Mouse (Mus musculus): Measurements from ENCODE around the gene Stmnd1. TPM values are rescaled to one million over a fixed set of nuclear protein-coding genes. Genes with fewer than 3 reads are reported as not detected.
"Not testable (repeated sequence)": the region's sequence is repeated elsewhere in the genome, so short reads cannot be mapped to it uniquely, and the experiment has no call there.

The Stmnd1 gene
- polyA plus RNA-seq (2011; ENCODE audit: insufficient read depth, insufficient read length, low replicate concordance, missing spikeins): not detected in 2 replicates

GRCm38 (mm10) chr13:46273453-46274110 is at the start of gene Stmnd1:
TSS of gene Stmnd1 (plus strand) at chr13:46273721.
- TF ChIP-seq CTCF (IDR thresholded peaks at IDR 0.05; ENCODE audit: control insufficient read depth, insufficient read depth, low read length) (no peak), POLR2A (IDR thresholded peaks at IDR 0.05; ENCODE audit: borderline replicate concordance, control insufficient read depth, low read depth, low read length) (no peak)
- Histone ChIP-seq H3K27ac (ENCODE audit: control insufficient read depth, insufficient read depth, low read depth, low read length, poor library complexity) (no peak within 1 kb of the TSS), H3K4me1 (ENCODE audit: control insufficient read depth, insufficient read depth, low read length) (no peaks in the 10 kb centered on the region; the same call in 1 of the 2 replicates), H3K4me3 (replicated peaks; ENCODE audit: control insufficient read depth, low read depth, low read length) (no peak within 1 kb of the TSS)
- 45% methylated on average over 8 of the region's 8 CpGs for WGBS

DNA sequence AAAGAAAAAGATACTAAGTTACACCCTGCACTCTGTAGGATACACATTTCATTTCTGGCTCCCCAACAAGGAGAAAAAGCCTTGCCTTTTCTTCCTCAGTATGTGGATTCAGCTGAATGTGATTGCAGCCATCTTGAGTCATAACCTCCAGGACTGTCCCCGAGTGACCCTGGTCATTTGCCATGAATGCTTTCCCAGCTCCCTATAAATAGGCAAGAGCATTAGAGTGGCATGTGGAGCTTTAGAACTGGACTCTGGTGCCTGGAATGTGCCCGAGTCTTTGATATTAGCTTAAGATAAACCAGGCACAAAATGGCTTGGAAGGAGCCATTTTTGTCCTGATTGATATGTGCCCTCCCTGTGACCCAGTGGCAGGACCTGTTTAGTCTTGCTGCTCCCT is 46.6 kb upstream of the Stmnd1 start:
- no peaks in the 10 kb centered on the region for H3K4me1 ChIP-seq (ENCODE audit: control insufficient read depth, insufficient read depth, low read length)
- TF ChIP-seq POLR2A (IDR thresholded peaks at IDR 0.05; ENCODE audit: borderline replicate concordance, control insufficient read depth, low read depth, low read length) (no peak), CTCF (IDR thresholded peaks at IDR 0.05; ENCODE audit: control insufficient read depth, insufficient read depth, low read length) (no peak)
- WGBS: 73% methylated on average over 2 of the region's 2 CpGs

DNA sequence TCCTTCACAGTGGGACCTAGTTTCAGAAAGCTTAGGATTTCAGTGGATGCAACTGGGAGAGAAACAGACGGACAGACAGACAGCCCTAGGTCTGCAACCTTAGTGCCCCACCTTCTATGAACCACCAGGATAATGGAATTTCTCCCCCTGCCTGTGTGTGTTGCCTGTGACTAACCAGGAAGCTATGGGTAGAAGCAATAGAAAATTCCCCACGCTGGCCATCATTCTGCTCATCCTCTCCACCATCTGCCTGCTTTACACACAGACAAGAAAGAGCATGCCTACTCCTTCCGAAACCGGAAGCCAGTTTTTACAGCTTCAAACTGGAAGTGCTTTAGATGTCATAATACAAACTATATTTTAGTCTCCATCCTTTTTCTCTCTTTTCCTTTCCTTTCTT is 46.0 kb upstream of the Stmnd1 start:
- H3K27ac ChIP-seq (ENCODE audit: control insufficient read depth, insufficient read depth, low read depth, low read length, poor library complexity): no peak overlapping the region
- no peaks in the 10 kb centered on the region for H3K4me1 ChIP-seq (ENCODE audit: control insufficient read depth, insufficient read depth, low read length)
- TF ChIP-seq CTCF (IDR thresholded peaks at IDR 0.05; ENCODE audit: control insufficient read depth, insufficient read depth, low read length) (no peak), POLR2A (IDR thresholded peaks at IDR 0.05; ENCODE audit: borderline replicate concordance, control insufficient read depth, low read depth, low read length) (no peak)
- no peak overlapping the region for H3K4me3 ChIP-seq (replicated peaks; ENCODE audit: control insufficient read depth, low read depth, low read length)
- WGBS: 78% methylated on average over 4 of the region's 4 CpGs

More for the DNA sequence above, 46.6 kb upstream of the Stmnd1 start:
- no peak overlapping the region for H3K27ac ChIP-seq (ENCODE audit: control insufficient read depth, insufficient read depth, low read depth, low read length, poor library complexity)
- no peak overlapping the region for H3K4me3 ChIP-seq (replicated peaks; ENCODE audit: control insufficient read depth, low read depth, low read length)

GRCm38 (mm10) chr13:46228750-46229149 is 44.8 kb upstream of the Stmnd1 start:
- not testable (repeated sequence) for H3K4me3 ChIP-seq (replicated peaks; ENCODE audit: control insufficient read depth, low read depth, low read length); H3K4me1 ChIP-seq (ENCODE audit: control insufficient read depth, insufficient read depth, low read length); H3K27ac ChIP-seq (ENCODE audit: control insufficient read depth, insufficient read depth, low read depth, low read length, poor library complexity)
- WGBS: 80% methylated on average over 1 of the region's 1 CpGs

- no peak for TF ChIP-seq CTCF (IDR thresholded peaks at IDR 0.05; ENCODE audit: control insufficient read depth, insufficient read depth, low read length)
- no peaks in the 10 kb centered on the region for H3K4me1 ChIP-seq (ENCODE audit: control insufficient read depth, insufficient read depth, low read length)
- H3K27ac ChIP-seq (ENCODE audit: control insufficient read depth, insufficient read depth, low read depth, low read length, poor library complexity): no peak overlapping the region
- WGBS: 67% methylated on average over 5 of the region's 5 CpGs
- H3K4me3 ChIP-seq (replicated peaks; ENCODE audit: control insufficient read depth, low read depth, low read length): no peak overlapping the region
Observed at GRCm38 (mm10) chr13:46231514-46232085, 41.9 kb upstream of the Stmnd1 start.

DNA sequence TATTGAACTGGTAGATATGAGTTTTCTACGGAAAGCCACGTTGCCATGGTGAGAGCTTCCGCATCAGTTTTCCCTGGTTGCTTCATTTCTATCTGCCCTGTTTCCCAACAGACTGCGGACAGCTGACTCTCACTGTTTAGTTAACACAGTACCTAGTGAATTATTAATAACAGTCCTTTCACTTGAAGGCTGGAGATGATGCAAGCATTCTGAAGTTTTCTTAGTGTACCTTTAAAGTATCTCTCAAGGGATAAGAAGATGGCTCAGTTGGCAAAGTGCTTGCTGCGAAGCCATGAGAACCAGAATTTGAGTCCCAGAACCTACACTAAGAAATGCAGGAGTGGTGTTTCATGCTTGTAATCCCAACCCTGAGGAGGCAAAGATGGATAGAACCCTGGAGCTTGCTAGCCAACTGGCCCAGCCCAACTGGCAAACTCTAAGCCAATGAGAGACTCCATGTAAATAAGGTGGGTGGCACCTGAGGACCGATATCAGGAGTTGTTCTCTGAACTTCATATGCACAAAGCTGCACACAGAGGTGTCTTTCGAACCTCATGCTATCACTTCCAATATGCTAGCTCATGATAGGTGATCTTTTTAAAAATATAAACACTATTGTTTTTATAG is 35.7 kb upstream of the Stmnd1 start:
- no peak overlapping the region for H3K4me3 ChIP-seq (replicated peaks; ENCODE audit: control insufficient read depth, low read depth, low read length)
- WGBS: 76% methylated on average over 7 of the region's 7 CpGs
- TF ChIP-seq CTCF (IDR thresholded peaks at IDR 0.05; ENCODE audit: control insufficient read depth, insufficient read depth, low read length) (no peak), POLR2A (IDR thresholded peaks at IDR 0.05; ENCODE audit: borderline replicate concordance, control insufficient read depth, low read depth, low read length) (no peak)
- no peak overlapping the region for H3K27ac ChIP-seq (ENCODE audit: control insufficient read depth, insufficient read depth, low read depth, low read length, poor library complexity)
- no peaks in the 10 kb centered on the region for H3K4me1 ChIP-seq (ENCODE audit: control insufficient read depth, insufficient read depth, low read length)

DNA sequence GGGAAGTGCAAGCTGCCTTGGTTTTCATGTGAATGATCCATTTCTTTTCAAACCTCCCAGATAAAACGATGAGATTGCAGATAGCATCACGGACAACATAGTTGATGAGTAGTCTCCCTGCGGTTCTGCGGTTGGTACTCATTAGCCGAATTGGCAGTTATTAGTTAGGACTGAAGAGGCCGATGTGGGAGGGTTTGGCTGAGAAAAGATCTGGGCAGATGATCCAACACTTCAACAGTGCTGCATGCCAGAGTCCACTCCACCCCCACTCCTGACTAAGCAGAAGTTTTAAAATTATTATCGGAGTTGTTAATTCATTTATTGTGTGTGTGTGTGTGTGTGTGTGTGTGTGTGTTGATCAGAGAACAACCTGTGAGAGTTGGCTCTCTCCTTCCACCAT is 34.7 kb upstream of the Stmnd1 start:
- Histone ChIP-seq H3K4me3 (replicated peaks; ENCODE audit: control insufficient read depth, low read depth, low read length) (no peak overlapping the region), H3K4me1 (ENCODE audit: control insufficient read depth, insufficient read depth, low read length) (no peaks in the 10 kb centered on the region), H3K27ac (ENCODE audit: control insufficient read depth, insufficient read depth, low read depth, low read length, poor library complexity) (no peak overlapping the region)
- TF ChIP-seq CTCF (IDR thresholded peaks at IDR 0.05; ENCODE audit: control insufficient read depth, insufficient read depth, low read length) (no peak), POLR2A (IDR thresholded peaks at IDR 0.05; ENCODE audit: borderline replicate concordance, control insufficient read depth, low read depth, low read length) (no peak)
- 81% methylated on average over 7 of the region's 7 CpGs for WGBS

DNA sequence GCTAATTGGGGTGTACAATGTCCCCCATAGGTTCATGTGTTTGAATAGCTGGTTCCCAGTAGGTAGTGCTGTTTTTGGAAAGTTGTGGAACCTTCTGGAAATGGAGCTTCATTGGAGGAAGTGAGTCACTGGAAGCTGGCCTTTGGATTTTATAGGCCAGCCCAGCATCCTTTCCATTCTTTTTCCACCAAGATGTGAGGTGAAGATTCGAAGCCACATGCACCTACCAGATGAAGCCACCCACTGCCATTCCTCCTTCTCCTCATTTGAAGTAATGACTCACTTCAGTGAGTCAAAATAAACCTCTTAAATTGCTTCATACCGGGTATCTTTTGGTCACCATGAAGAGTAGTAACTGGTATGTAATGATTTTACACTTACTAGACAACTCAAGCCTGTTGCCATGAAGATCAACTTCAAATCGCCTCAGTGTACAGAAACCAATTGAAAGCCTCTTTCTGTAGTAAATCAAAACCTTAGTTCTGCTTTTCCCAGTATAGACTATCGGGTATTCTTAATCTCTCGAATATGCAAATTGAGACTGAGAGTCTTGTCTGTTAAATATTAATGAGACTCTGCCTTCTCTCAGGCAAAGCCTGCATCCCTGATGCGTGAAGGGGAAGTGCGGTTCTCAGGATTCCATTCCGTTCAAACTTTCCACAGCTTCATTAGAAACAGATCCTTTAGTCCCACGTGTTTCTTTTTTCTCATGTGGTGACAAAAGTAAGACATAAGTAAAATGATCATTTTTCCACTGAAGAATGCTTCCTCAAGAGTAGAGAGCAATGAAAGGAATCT is 31.9 kb upstream of the Stmnd1 start:
- Histone ChIP-seq H3K4me3 (replicated peaks; ENCODE audit: control insufficient read depth, low read depth, low read length) (no peak overlapping the region), H3K4me1 (ENCODE audit: control insufficient read depth, insufficient read depth, low read length) (no peaks in the 10 kb centered on the region), H3K27ac (ENCODE audit: control insufficient read depth, insufficient read depth, low read depth, low read length, poor library complexity) (no peak overlapping the region)
- no peak for TF ChIP-seq CTCF (IDR thresholded peaks at IDR 0.05; ENCODE audit: control insufficient read depth, insufficient read depth, low read length)
- no peak for TF ChIP-seq POLR2A (IDR thresholded peaks at IDR 0.05; ENCODE audit: borderline replicate concordance, control insufficient read depth, low read depth, low read length)
- 66% methylated on average over 9 of the region's 9 CpGs for WGBS

All from bone marrow, adult 2 months (tissue).